Mouse (Mus musculus) embryo, embryonic 11.5 days (tissue): ENCODE measurements around the gene 4632433K11Rik.
"Not testable (repeated sequence)": the region's sequence is repeated elsewhere in the genome, so short reads cannot be mapped to it uniquely, and the experiment has no call there.

Experiments
- DNase-seq: peaks from one replicate; pipeline ENCODE4 v3.0.0-alpha.2; 2012; ENCODE audit warnings: low read depth, low spot score

The 4632433K11Rik gene

GRCm38 (mm10) chr7:5056651-5057263 is 22.8 kb downstream of the 4632433K11Rik start:
- DNase-seq = no peak

GRCm38 (mm10) chr7:5057381-5057780 is 23.5 kb downstream of the 4632433K11Rik start:
- DNase-seq = no peak

GRCm38 (mm10) chr7:5057804-5058203 is 23.9 kb downstream of the 4632433K11Rik start:
- no peak for DNase-seq

- DNase-seq = no peak
Measured at GRCm38 (mm10) chr7:5058631-5059030, 24.7 kb downstream of the 4632433K11Rik start.

- DNase-seq = no peak
Measured at GRCm38 (mm10) chr7:5059421-5059820, 25.5 kb downstream of the 4632433K11Rik start.

GRCm38 (mm10) chr7:5060239-5060731 is 26.4 kb downstream of the 4632433K11Rik start:
- DNase-seq = peak; percentile 69

GRCm38 (mm10) chr7:5060944-5061773 is 27.2 kb downstream of the 4632433K11Rik start:
- DNase-seq = peak; percentile 97

- peak; percentile 75 for DNase-seq
Measured at GRCm38 (mm10) chr7:5061774-5062359, 27.9 kb downstream of the 4632433K11Rik start, which contains the start of gene U2af2. U2af2 (plus strand) TSS chr7:5062143.

- DNase-seq = peak; percentile 75
Measured at GRCm38 (mm10) chr7:5062360-5063001, 28.6 kb downstream of the 4632433K11Rik start.

GRCm38 (mm10) chr7:5064886-5065285 is 31.0 kb downstream of the 4632433K11Rik start:
- DNase-seq = no peak

GRCm38 (mm10) chr7:5073586-5073985 is 39.7 kb downstream of the 4632433K11Rik start:
- no peak for DNase-seq

GRCm38 (mm10) chr7:5074984-5075383 is 41.1 kb downstream of the 4632433K11Rik start:
- no peak for DNase-seq

GRCm38 (mm10) chr7:5076931-5077330 is 43.0 kb downstream of the 4632433K11Rik start:
- DNase-seq = no peak

- not testable (repeated sequence) for DNase-seq
Measured at GRCm38 (mm10) chr7:5079365-5080009, 45.6 kb downstream of the 4632433K11Rik start.

- peak; percentile 93 for DNase-seq
Measured at GRCm38 (mm10) chr7:5080010-5080751, 46.3 kb downstream of the 4632433K11Rik start, which contains the start of gene Epn1. Epn1 (plus strand) TSS chr7:5080235.

GRCm38 (mm10) chr7:5080815-5081214 is 46.9 kb downstream of the 4632433K11Rik start:
- DNase-seq = no peak

- DNase-seq = no peak
Measured at GRCm38 (mm10) chr7:5081241-5081640, 47.3 kb downstream of the 4632433K11Rik start.

GRCm38 (mm10) chr7:5081939-5082338 is 48.0 kb downstream of the 4632433K11Rik start:
- DNase-seq = no peak

- no peak for DNase-seq
Measured at GRCm38 (mm10) chr7:5083325-5084105, 49.6 kb downstream of the 4632433K11Rik start.
